Mouse (Mus musculus): Measurements from ENCODE around the gene Vamp3. TPM values are rescaled to one million over a fixed set of nuclear protein-coding genes. Genes with fewer than 3 reads are reported as not detected.

Vamp3 gene
- total RNA-seq (2023): 159 and 164 TPM in 2 replicates

DNA sequence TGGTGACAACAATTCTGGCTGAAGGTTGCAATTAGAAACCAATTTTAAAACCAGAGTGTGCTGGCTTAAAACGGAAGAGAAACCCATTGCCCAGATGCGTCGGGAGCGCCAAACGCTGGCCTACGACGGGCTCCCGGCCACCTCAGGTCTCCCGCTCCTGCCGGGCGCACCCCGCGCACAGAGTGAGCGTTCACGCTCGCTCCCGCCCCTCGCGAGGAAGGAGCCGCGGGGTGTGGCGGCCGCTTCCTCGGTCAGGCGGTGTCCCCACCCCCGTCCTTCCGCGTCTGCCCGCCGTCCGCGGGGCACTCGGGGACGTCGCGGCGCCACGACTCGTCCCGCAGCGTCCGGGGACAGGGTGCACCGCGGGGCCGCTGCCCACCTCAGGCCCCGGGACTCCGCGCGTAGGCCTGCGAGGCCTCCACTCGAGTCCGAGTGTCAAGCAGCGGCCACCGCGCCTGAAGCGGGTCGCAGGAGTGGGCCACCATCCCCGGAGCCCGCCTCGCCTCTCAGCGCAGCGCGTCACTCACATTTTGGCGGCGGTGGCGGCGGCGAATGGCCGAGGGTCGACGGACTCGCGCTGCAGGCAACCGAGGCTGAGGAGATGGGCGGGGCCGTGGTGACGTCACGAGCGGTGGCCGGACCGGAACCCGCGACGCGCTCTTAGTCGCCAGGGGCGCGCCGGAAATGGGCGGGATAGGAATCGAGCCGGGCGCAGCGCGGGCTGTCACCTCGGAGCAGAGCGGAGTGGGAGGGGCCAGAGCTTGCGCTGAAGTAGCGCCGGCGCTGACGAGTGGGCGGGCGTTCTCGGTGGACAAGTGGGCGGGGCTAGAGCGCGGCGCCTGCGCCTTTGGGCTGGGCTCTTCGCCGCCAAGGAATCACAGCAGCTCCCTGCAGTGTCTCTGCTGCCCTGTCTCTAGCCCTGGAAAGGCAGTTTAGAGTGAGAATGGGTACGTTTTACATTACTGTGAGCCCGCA lies at the start of gene Vamp3:
Gene Vamp3, minus strand, starts transcription at position 617 of the 975 bp plus-strand sequence.

GRCm38 (mm10) chr4:151089270-151089669 lies 31.5 kb upstream of the Vamp3 start, which contains the start of gene Gm13090:
TSS of gene Gm13090 (plus strand) at chr4:151089570.

DNA sequence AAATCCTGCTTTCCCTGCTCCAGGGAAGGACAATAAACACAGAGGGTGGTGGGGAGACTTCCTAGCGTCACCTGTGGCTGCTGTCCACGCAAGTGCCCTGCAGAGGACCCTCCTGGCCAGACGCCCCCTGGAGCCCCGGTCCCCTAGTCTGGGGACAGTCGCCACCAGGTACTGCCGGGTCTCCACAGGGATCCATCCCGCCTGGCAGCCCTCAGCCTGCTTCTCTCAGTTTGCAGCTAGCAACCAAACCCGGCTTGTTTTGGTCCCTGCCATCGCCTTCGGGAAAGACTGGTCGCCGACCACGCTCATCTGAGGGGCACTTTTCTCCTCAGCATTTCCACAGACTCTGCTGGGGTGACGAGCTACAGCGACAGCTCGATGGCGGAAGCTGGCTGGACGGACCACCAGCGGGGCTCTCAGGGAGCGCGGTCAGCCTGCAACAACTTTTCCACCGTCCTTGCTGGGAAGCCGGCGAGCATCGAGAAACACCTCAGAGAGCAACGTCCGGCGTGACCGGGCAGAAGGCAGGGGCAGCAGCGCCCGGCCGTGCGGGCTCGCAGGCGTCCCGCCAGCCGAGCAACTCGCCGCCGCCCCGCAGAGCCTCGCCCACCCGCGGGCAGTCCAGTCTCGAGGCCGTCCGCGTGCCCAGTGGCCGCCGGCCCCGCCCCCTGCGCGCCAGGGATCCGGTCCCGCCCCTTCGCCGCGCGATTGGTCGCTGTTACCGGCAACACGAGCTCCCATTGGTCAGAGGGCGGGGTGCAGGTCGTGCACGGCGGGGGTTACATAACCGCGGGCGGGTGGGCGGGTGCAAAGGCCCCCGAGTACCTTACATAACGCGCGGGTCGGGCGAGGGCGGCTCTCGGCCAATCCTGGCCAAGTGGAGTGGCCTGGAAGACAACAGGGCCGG lies 13.5 kb downstream of the Vamp3 start, which contains the start of gene Per3:
Gene Per3, minus strand, starts transcription at position 629 of the 907 bp plus-strand sequence.

Other genes with a start within 250 kb of the Vamp3 start
- 7.7 and 7.8 TPM in 2 replicates for gene Errfi1, start 204.0 kb downstream of the Vamp3 start, total RNA-seq (2023)
- 51.6 and 59.9 TPM in 2 replicates for gene Park7, start 143.5 kb downstream of the Vamp3 start, total RNA-seq (2023)
- not detected in 2 replicates for gene Tnfrsf9, start 143.4 kb downstream of the Vamp3 start, total RNA-seq (2023)
- gene Uts2, start 60.9 kb downstream of the Vamp3 start, total RNA-seq (2023): not detected in 2 replicates
- gene Per3, start 13.3 kb downstream of the Vamp3 start, total RNA-seq (2023): 1.4 and 2.5 TPM in 2 replicates
- not detected in 2 replicates for gene Gm13090, start 31.6 kb upstream of the Vamp3 start, total RNA-seq (2023)